Mouse (Mus musculus) liver, embryonic 11.5 days (tissue): Measurements from ENCODE around the gene Mbnl2. TPM values are rescaled to one million over a fixed set of nuclear protein-coding genes. Genes with fewer than 3 reads are reported as not detected.

Experiments
- ATAC-seq: fragments of 200-750 bp; cut with Nextera tagmentation; replicated peaks from 2 replicates; pipeline ENCODE4 v1.8.0; 2017; ENCODE audit warnings: moderate number of reproducible peaks, mild to moderate bottlenecking, moderate TSS enrichment, moderate library complexity; ENCODE audit not compliant: low FRiP score
- DNase-seq: peaks from one replicate; pipeline ENCODE4 v3.0.0-alpha.2; 2017; ENCODE audit warnings: low spot score
- H3K27ac ChIP-seq: fragments of 300-500 bp; sonication (generic); 2 replicates; pipeline ENCODE4 v1.5.1; 2014; ENCODE audit warnings: mild to moderate bottlenecking, low read depth, low read length, control low read depth
- H3K27me3 ChIP-seq: fragments of 300-500 bp; sonication (generic); replicated peaks from 2 replicates; pipeline ENCODE4 v1.6.1; 2014; ENCODE audit warnings: low read length, mixed read lengths; ENCODE audit not compliant: control insufficient read depth, insufficient read depth
- H3K36me3 ChIP-seq: fragments of 300-500 bp; sonication (generic); 2 replicates; pipeline ENCODE4 v1.6.1; 2014; ENCODE audit warnings: mild to moderate bottlenecking, low read length, moderate library complexity, mixed read lengths; ENCODE audit not compliant: control insufficient read depth, insufficient read depth
- H3K4me1 ChIP-seq: fragments of 300-500 bp; sonication (generic); replicated peaks from 2 replicates; pipeline ENCODE4 v1.6.1; 2014; ENCODE audit warnings: low read length, mixed read lengths; ENCODE audit not compliant: control insufficient read depth, insufficient read depth
- H3K4me2 ChIP-seq: fragments of 300-500 bp; sonication (generic); 2 replicates; pipeline ENCODE4 v1.6.1; 2014; ENCODE audit warnings: mild to moderate bottlenecking, control low read depth, moderate library complexity
- H3K4me3 ChIP-seq: fragments of 300-500 bp; sonication (generic); 2 replicates; pipeline ENCODE4 v1.5.1; 2014; ENCODE audit warnings: low read depth, low read length, control low read depth
- H3K9ac ChIP-seq: fragments of 300-500 bp; sonication (generic); 2 replicates; pipeline ENCODE4 v1.6.1; 2014; ENCODE audit warnings: low read depth, low read length, control low read depth
- H3K9me3 ChIP-seq: fragments of 300-500 bp; sonication (generic); 2 replicates; pipeline ENCODE4 v1.6.1; 2016; ENCODE audit warnings: low read length, inconsistent platforms, mixed read lengths; ENCODE audit not compliant: control insufficient read depth
- WGBS: fragments of 180-500 bp; shearing (Covaris S2); extraction: QIAGEN DNeasy Blood & Tissue Kit; methylation state at CpG from one replicate; pipeline ENCODE4 v1.1.7; 2014; 5-methylcytosine and 5-hydroxymethylcytosine counted together
- polyA plus RNA-seq: library from polyadenylated mRNA; unstranded; fragments of >200 nt; fragmentation: Nextera tagmentation; extraction: Ambion mirVana; gene quantifications from 2 replicates; pipeline ENCODE4 v1.2.1, GENCODE M21; 2014

Mbnl2 gene
- polyA plus RNA-seq, 1 experiment from 2014 or later: 38.2 TPM

DNA sequence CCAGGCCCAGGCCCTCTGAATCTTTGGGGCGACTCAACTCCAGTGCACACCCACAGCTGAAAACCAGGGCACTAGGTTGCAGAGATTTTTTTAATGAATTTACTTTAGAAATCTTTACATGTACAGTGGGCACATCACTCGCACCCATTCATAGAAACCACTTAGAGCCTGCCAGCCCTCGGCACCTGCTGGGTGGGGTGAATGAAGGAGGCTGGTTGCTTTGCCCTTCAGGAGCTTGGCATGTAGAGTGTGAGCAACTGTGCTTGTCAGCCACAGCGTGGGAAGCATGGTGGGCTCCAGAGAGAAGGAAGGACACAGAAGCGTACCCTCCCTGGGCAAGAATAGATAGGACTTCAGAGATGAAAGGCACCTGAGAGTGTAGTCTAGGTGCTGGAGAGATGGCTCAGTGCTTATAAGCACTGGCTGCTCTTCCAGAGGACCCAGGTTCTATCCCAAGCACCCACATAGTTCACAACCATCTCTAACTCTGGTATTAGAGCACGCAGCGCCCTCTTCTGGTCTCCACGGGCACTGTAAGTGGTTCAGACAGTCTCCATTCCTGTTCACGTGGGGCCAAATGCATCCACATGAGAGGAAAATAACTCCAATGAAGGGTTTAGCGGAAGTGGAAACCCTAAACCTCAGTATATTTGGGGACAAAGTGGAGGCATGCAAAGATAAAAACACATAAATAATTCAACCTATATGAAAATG lies 114.9 kb downstream of the Mbnl2 start:
- ATAC-seq (no peak), DNase-seq (no peak)
- H3K9ac ChIP-seq: no peak overlapping the region
- no peaks in the 10 kb centered on the region for H3K27me3 ChIP-seq
- H3K4me1 ChIP-seq: peaks cover 7% of the 10 kb centered on the region
- H3K4me3 ChIP-seq: no peak overlapping the region
- H3K9me3 ChIP-seq: peaks cover 4% of the 10 kb centered on the region; the same call in 1 of the 2 replicates
- peaks cover 9% of the 10 kb centered on the region for H3K36me3 ChIP-seq
- WGBS: 87% methylated on average over 10 of the region's 10 CpGs
- H3K4me2 ChIP-seq: no peak overlapping the region
- no peak overlapping the region for H3K27ac ChIP-seq

DNA sequence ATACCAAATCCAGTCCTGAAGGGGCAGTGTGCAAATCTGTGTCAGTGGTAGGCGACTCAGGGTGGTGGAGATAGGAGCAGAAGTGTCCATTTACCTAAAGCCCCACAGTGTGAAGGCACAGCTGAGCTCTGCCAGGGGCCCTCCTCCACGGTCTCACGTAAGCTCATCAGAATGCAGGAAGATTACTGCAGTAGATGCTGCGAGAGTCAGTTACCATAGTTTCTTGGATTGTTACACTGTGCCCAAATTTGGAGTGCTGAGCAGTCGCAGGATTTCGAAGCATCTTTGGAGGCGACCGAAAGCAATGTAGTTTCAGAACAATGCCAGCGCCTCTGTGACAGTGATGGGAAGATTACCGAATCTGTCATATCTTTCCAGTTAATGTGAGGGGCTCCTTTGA lies 116.2 kb downstream of the Mbnl2 start:
- Histone ChIP-seq H3K4me2 (no peak overlapping the region), H3K27ac (no peak overlapping the region), H3K4me1 (peaks cover 6% of the 10 kb centered on the region), H3K27me3 (no peaks in the 10 kb centered on the region), H3K9me3 (peaks cover 4% of the 10 kb centered on the region; the same call in 1 of the 2 replicates), H3K4me3 (no peak overlapping the region), H3K36me3 (peaks cover 9% of the 10 kb centered on the region), H3K9ac (no peak overlapping the region)
- 88% methylated on average over 10 of the region's 10 CpGs for WGBS
- ATAC-seq (no peak), DNase-seq (no peak)

DNA sequence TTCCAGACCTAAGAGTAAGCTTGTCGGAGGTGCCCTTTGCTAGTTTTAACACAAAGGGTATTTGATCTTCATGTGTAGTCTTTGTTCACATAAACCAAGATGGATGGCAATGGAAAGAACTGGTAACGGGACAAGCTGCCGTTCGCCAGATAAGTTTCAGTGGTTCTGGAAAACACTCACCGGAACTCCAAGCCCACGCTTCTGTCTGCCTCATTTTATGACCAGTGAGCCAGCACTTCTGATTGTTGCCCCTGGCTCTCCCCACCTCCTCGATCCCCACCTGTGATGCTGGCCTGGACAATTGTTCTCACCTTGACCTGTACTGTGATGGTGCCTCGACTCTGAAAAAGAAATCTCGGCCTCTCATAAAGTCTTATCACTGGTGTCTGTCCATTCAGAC lies 117.0 kb downstream of the Mbnl2 start:
- H3K4me3 ChIP-seq: no peak overlapping the region
- no peak overlapping the region for H3K27ac ChIP-seq
- no peak overlapping the region for H3K4me2 ChIP-seq
- H3K9ac ChIP-seq: no peak overlapping the region
- peaks cover 4% of the 10 kb centered on the region; the same call in 1 of the 2 replicates for H3K9me3 ChIP-seq
- H3K27me3 ChIP-seq: no peaks in the 10 kb centered on the region
- no peak for ATAC-seq
- H3K36me3 ChIP-seq: peaks cover 9% of the 10 kb centered on the region
- DNase-seq: no peak
- 89% methylated on average over 9 of the region's 9 CpGs for WGBS
- H3K4me1 ChIP-seq: peaks cover 5% of the 10 kb centered on the region

DNA sequence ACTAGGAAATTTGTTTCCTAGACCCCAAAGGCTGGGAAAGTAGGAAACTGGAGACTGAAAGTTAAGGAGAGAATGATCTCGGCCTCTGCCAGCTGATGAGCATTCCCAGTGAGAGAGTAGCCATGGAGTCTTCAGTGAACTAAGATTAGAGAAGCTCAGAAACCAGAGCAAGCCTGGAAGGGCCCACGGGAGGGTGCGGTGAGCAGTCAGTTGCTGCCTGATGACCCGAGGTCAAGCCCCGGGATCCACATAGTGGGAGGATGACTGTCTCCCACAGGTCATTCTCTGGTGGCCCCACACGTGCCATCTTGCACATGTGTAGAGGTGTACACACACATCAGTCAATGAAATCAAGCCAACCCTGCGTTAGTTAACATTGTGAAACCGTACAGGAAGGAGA lies 118.0 kb downstream of the Mbnl2 start:
- Histone ChIP-seq H3K27me3 (no peaks in the 10 kb centered on the region), H3K4me2 (no peak overlapping the region), H3K4me1 (peaks cover 5% of the 10 kb centered on the region; the same call in 1 of the 2 replicates), H3K4me3 (no peak overlapping the region), H3K36me3 (peaks cover 9% of the 10 kb centered on the region), H3K9me3 (peaks cover 4% of the 10 kb centered on the region; the same call in 1 of the 2 replicates), H3K27ac (no peak overlapping the region), H3K9ac (no peak overlapping the region)
- 80% methylated on average over 8 of the region's 8 CpGs for WGBS
- no peak for DNase-seq
- ATAC-seq: no peak

DNA sequence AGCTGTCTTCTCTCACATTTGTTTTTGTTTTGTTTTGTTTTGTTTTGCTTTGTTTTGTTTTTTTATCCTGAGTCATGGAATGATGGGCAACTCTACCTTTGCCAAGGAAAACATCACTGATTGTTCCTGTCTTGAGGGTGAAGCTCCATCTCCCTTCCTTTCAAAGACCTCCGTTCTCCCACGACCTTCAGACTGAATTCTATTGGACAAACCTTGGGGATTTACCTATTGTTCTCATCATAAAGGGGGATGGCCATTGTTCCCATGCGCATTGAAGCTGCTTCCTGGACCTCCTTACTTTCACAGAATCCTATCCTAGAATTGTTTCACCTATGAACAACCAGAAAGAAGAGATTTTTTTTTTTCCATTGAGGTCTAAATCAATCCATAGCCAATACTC lies 118.7 kb downstream of the Mbnl2 start:
- H3K36me3 ChIP-seq: peaks cover 9% of the 10 kb centered on the region
- ATAC-seq (no peak), DNase-seq (no peak)
- H3K27me3 ChIP-seq: no peaks in the 10 kb centered on the region
- H3K4me1 ChIP-seq: 0 out of 2 replicates have a peak, but pooled peaks cover 2% of the 10 kb centered on the region
- peaks cover 4% of the 10 kb centered on the region; the same call in 1 of the 2 replicates for H3K9me3 ChIP-seq
- no peak overlapping the region for H3K4me2 ChIP-seq
- H3K27ac ChIP-seq: no peak overlapping the region
- WGBS: 92% methylated on average over 3 of the region's 3 CpGs
- no peak overlapping the region for H3K4me3 ChIP-seq
- H3K9ac ChIP-seq: no peak overlapping the region

DNA sequence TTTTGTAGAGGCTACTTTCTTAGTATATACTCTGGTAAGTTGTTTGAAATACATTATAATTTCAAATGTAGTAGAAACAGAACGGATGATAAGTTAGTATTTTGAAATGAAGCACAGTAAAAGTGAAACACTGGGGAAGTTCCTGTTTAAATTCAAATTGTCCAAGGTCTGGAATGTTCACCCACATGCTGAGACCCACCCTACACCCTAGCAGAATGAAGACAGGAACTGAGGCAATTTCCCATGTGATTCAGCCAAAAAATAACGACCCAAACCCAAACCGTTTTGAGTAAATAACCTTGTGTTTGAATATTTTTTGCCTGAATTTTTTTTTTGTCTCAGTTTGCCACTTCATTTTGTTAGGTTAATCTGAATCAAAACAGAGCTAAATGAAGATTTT lies 119.4 kb downstream of the Mbnl2 start:
- Histone ChIP-seq H3K27me3 (no peaks in the 10 kb centered on the region), H3K4me3 (no peak overlapping the region), H3K9ac (no peak overlapping the region), H3K27ac (no peak overlapping the region), H3K4me1 (no peaks in the 10 kb centered on the region), H3K9me3 (peaks cover 4% of the 10 kb centered on the region; the same call in 1 of the 2 replicates), H3K4me2 (no peak overlapping the region), H3K36me3 (peaks cover 7% of the 10 kb centered on the region)
- no peak for ATAC-seq
- 67% methylated on average over 3 of the region's 3 CpGs for WGBS
- DNase-seq: no peak

DNA sequence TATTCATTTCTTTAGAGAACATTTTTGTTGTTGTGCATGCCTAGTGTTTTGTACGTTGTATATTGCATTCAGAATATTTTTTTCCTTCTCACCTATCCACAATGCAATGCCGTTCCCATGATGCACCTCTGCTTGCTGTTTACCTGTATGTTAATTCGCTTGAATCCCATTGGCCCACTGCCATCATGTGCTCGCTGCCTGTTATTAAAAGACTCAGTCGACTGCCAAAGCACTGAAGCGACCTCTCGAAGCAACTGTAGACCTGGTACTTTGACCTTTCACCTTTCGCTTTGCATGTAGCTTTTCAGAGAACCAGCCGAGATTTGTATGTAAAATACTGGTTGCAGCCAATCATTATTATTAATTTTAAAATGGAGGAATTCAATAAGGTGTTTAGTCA lies 120.0 kb downstream of the Mbnl2 start:
- 87% methylated on average over 9 of the region's 9 CpGs for WGBS
- no peak overlapping the region for H3K9ac ChIP-seq
- DNase-seq (no peak), ATAC-seq (no peak)
- peaks cover under 1% of the 10 kb centered on the region; the same call in 1 of the 2 replicates for H3K9me3 ChIP-seq
- no peaks in the 10 kb centered on the region for H3K4me1 ChIP-seq
- H3K27me3 ChIP-seq: no peaks in the 10 kb centered on the region
- H3K4me3 ChIP-seq: no peak overlapping the region
- no peak overlapping the region for H3K4me2 ChIP-seq
- H3K27ac ChIP-seq: no peak overlapping the region
- peaks cover 3% of the 10 kb centered on the region for H3K36me3 ChIP-seq

DNA sequence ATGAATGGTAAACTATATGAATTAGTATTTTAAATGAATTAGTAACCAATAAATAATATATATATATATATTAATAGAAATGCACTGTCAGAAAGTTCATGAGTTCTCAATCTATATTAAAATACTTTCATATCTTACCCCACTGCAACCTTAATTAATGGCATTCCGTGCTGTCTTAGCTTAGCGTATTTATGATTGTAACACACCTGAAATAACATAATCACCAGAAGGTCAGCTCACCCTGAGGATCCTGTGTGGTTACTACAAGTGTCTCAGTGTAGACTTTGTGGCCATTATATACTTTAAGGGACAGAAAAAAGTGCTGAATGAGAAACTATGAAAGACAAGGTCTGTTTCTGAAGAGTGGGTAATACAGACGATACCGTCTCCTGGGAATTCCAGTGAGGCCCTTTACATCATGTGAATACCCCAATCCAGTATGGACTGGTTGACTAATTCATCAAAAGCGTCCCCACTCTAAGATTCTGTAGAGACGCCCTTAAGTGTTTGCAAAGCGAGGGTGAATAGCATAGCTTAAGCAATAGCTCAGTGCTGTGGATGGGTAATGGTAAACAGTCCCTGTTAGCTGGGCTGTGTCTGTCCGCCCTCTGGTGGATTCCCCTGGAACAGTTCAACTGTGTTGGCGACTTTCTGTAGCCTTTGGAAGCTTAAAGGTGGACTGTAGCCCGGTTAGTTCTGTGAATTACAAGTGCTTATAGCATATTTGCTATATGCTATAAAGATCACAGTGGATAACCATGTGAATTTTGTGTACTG lies 122.6 kb downstream of the Mbnl2 start:
- Histone ChIP-seq H3K27me3 (no peaks in the 10 kb centered on the region), H3K4me1 (no peaks in the 10 kb centered on the region), H3K36me3 (peaks cover 3% of the 10 kb centered on the region; the same call in 1 of the 2 replicates), H3K27ac (no peak overlapping the region), H3K9me3 (no peaks in the 10 kb centered on the region), H3K4me2 (no peak overlapping the region), H3K4me3 (no peak overlapping the region), H3K9ac (no peak overlapping the region)
- peak; percentile 68 for ATAC-seq
- no peak for DNase-seq
- 53% methylated on average over 10 of the region's 10 CpGs for WGBS
